Mouse (Mus musculus) lung, postnatal 0 days (tissue): ENCODE results near the gene Prl2b1.

Experiments used
- CTCF ChIP-seq: IDR thresholded peaks from 2 replicates; pipeline ENCODE4 v1.5.1; 2016; ENCODE audit warnings: antibody characterized with exemption, mild to moderate bottlenecking
- EP300 ChIP-seq: IDR thresholded peaks from 2 replicates; pipeline ENCODE4 v1.6.1; 2016; ENCODE audit warnings: antibody characterized with exemption, mild to moderate bottlenecking, control low read depth

DNA sequence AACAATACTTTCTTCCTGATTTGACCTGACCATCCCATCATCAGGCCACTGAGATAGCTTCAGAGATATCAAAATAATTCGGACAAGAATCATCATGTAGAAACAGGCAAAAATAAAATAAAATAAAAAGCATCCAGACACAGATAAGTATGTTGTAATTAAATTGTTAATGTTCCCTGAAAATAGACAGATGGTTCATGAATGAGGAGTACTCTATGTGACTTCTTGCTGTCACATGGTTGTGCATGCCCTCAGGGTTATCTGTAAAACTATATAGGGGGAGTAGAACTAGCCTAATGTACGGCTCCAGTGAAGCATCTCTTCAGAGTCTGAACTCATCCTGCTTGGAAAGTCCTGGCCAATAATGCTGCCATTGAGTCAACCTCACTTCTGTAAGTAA is 45.3 kb downstream of the Prl2b1 start, which contains the start of gene Prl8a2:
- no peak for TF ChIP-seq CTCF
- no peak for TF ChIP-seq EP300
